12 mouse cellular contexts compared by ENCODE assay signal in the genomic region with DNA sequence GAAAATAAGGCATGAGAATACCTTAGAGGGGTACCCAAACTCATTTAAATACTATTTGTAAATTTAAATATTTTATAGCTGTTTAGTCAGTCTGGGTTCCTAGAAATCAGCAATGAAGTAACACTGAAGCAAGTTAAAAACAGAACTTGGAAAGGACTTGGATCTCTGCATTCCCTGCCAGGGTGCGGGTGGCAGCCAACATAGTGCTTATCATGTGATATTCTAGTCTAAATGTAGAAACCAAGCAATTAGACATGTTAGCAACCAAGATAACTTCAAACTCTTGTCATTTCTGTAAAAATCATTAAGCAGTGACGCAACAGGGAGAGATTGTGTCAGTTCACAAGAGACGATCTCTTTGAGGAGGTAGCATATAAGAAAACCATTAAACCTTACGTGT. TPM values are rescaled to one million over a fixed set of nuclear protein-coding genes. Genes with fewer than 3 reads are reported as not detected.
A peak's percentile ranks its signal among the peaks of the same experiment; 100 is the strongest.
DNase-seq lines count a peak whose midpoint lies in the region; ATAC-seq and TF ChIP-seq lines count a peak whose summit lies in the region.
"Had no signal": no experiment of that assay in that cellular context is flagged by ENCODE, and none has a peak within 500 bp of the region (broad histone marks: within the 10 kb centered on the region; RNA-seq: fewer than 3 reads in every experiment).

No protein-coding gene starts in this region.

- H3K9ac ChIP-seq in heart, embryonic 12.5 days: no peak overlapping the region

- peak; percentile 55 to 63 for DNase-seq in heart, adult 18-20 months
- peak; percentile 23 to 77 for DNase-seq in frontal cortex, postnatal 36 days (ENCODE audit: low spot score in 2 of 2)
- DNase-seq in left cerebral cortex, adult 2 months (ENCODE audit: extremely low spot score in 1 of 2, low spot score in 2 of 2): peak; percentile 24 to 25
- DNase-seq in right cerebral cortex, postnatal 4 days: peak; percentile 59
- no peak for DNase-seq in kidney, adult 2 months
- DNase-seq in ovary, postnatal 36 days (ENCODE audit: low spot score): no peak
- DNase-seq: kidney, postnatal 14 days; thymus, postnatal 36 days had no signal

- no peaks in the 10 kb centered on the region for H3K9me3 ChIP-seq in heart, embryonic 12.5 days (replicated peaks)

- no peaks in the 10 kb centered on the region for H3K27me3 ChIP-seq in heart, embryonic 12.5 days (replicated peaks)
- no peaks in the 10 kb centered on the region for H3K27me3 ChIP-seq in kidney, adult 2 months (replicated peaks; ENCODE audit: control insufficient read depth, insufficient read depth, low read length)

- H3K4me2 ChIP-seq in heart, embryonic 12.5 days: no peak overlapping the region
- H3K4me2 ChIP-seq: liver, embryonic 11.5 days had no signal

- ATAC-seq in heart, embryonic 12.5 days (ENCODE audit: insufficient number of reproducible peaks, low FRiP score): no peak
- ATAC-seq: lung, postnatal 0 days had no signal

- H3K4me3 ChIP-seq in heart, embryonic 12.5 days: no peak overlapping the region
- no peak overlapping the region for H3K4me3 ChIP-seq in left cerebral cortex, adult 2 months
- H3K4me3 ChIP-seq in kidney, adult 2 months (ENCODE audit: insufficient read depth, low read depth, low read length): no peak overlapping the region

- no peak for TF ChIP-seq POLR2A in kidney, adult 2 months (IDR thresholded peaks at IDR 0.05; ENCODE audit: low read depth, low read length)

- WGBS in heart, embryonic 12.5 days: 59% methylated on average over 4 of the region's 4 CpGs
- 91% methylated on average over 4 of the region's 4 CpGs for WGBS in kidney, adult 2 months

- peaks cover 6% of the 10 kb centered on the region; the same call in 1 of the 2 replicates for H3K4me1 ChIP-seq in heart, embryonic 12.5 days (replicated peaks)
- no peaks in the 10 kb centered on the region for H3K4me1 ChIP-seq in kidney, adult 2 months (ENCODE audit: control insufficient read depth, insufficient read depth, low read length)

- no peak for TF ChIP-seq CTCF in left cerebral cortex, adult 2 months (IDR thresholded peaks at IDR 0.05)
- no peak for TF ChIP-seq CTCF in kidney, adult 2 months (conservative IDR thresholded peaks at IDR 0.05; ENCODE audit: insufficient read depth, insufficient read length, low read depth, low read length)

- intact Hi-C loops in left cerebral cortex, adult 2 months (cut with DNase I): no loop called here

- no peak overlapping the region for H3K27ac ChIP-seq in heart, embryonic 12.5 days (ENCODE audit: poor library complexity, severe bottlenecking)
- peak overlapping the region; percentile 24; the same call in 1 of the 2 replicates for H3K27ac ChIP-seq in left cerebral cortex, adult 2 months
- no peak overlapping the region for H3K27ac ChIP-seq in kidney, adult 2 months (ENCODE audit: insufficient read depth, low read depth, low read length)

- H3K36me3 ChIP-seq in heart, embryonic 12.5 days: no peaks in the 10 kb centered on the region
- no peaks in the 10 kb centered on the region for H3K36me3 ChIP-seq in kidney, adult 2 months (ENCODE audit: control insufficient read depth, insufficient read depth, low read length)

RNA-seq across cellular contexts. Expression of gene Samd5, which starts 32.9 kb away (rescaled TPM):
- total RNA-seq in heart, adult 18-20 months (2021): 1 to 10 TPM; 2.3 to 3.1 TPM
- polyA plus RNA-seq in heart, embryonic 12.5 days (2016; fragmentation: Nextera tagmentation; extraction: Ambion mirVana): 2.4 and 2.8 TPM in 2 replicates
- total RNA-seq in left cerebral cortex, adult 2 months (2021): 10 to 100 TPM in 1 of 2 experiments, 1 to 10 TPM in 1; 9.2 to 11.0 TPM
- 0.39 and 0.50 TPM in 2 replicates for polyA plus RNA-seq in kidney, adult 2 months (2012; rRNA removed)
- total RNA-seq: megakaryocyte-erythroid progenitor cell, adult 5-6 weeks had no signal

Comparison
In these comparisons a context has a peak if more than half of its experiments do, and no peak if none do; other contexts are left out.
1. DNase-seq: peak in heart, adult 18-20 months (2 of 2), frontal cortex, postnatal 36 days (2 of 2), left cerebral cortex, adult 2 months (2 of 2) and right cerebral cortex, postnatal 4 days (single experiment); none in kidney, adult 2 months (single experiment) and ovary, postnatal 36 days (single experiment).